Mouse (Mus musculus) ES-Bruce4 (cell line): ENCODE results near the gene Dlst.

Source experiments
- CTCF ChIP-seq: IDR thresholded peaks from one replicate; pipeline ENCODE4 v1.8.1; 2011; ENCODE audit warnings: low read depth, low read length
- EP300 ChIP-seq: IDR thresholded peaks from 2 replicates; pipeline ENCODE4 v1.6.1; 2011; ENCODE audit warnings: low read depth, low read length; ENCODE audit not compliant: insufficient read depth
- POLR2A ChIP-seq: IDR thresholded peaks from one replicate; pipeline ENCODE4 v1.8.1; 2011; ENCODE audit warnings: low read length; ENCODE audit not compliant: insufficient read depth

- no peak for TF ChIP-seq POLR2A
- TF ChIP-seq CTCF = no peak
- TF ChIP-seq EP300 = no peak
Observed at GRCm38 (mm10) chr12:85157797-85158460, 47.3 kb downstream of the Dlst start.
